Mouse (Mus musculus) activated CD4-positive, CD25-positive, alpha-beta regulatory T cell, adult 4 months (primary cell): ENCODE results near the gene Tbc1d30. TPM values are rescaled to one million over a fixed set of nuclear protein-coding genes. Genes with fewer than 3 reads are reported as not detected.

Experiments used
- ATAC-seq: one replicate; pipeline ENCODE4 v1.8.0; 2017
- polyA plus RNA-seq, 2 experiments: library from polyadenylated mRNA; unstranded; fragments of 100-300 nt; shearing (Covaris generic); gene quantifications; one replicate each; pipeline ENCODE4 v1.2.1; 2017

Gene Tbc1d30
- polyA plus RNA-seq, 2 experiments from 2014 or later, result 5.0 to 5.7 TPM

GRCm38 (mm10) chr10:121216804-121217203 is 134.3 kb downstream of the Tbc1d30 start:
- ATAC-seq, result no peak

Other genes with a start within 250 kb of the Tbc1d30 start
- gene Gns, start 13.8 kb upstream of the Tbc1d30 start, polyA plus RNA-seq, result 1 to 10 TPM; 7.2 to 9.1 TPM
- gene Rassf3, start 125.1 kb upstream of the Tbc1d30 start, polyA plus RNA-seq, result 1 to 10 TPM; 5.7 to 7.0 TPM
- gene Tbk1, start 235.5 kb upstream of the Tbc1d30 start, polyA plus RNA-seq, result 10 to 100 TPM; 69.4 to 74.8 TPM